Mouse (Mus musculus) liver, embryonic 13.5 days (tissue): ENCODE data around the gene Olfr556. TPM values are rescaled to one million over a fixed set of nuclear protein-coding genes. Genes with fewer than 3 reads are reported as not detected.

ENCODE experiments used
- ATAC-seq: fragments of 200-750 bp; cut with Nextera tagmentation; 2 replicates; pipeline ENCODE4 v1.8.0; 2017; ENCODE audit warnings: low read depth, mild to moderate bottlenecking, moderate number of reproducible peaks, moderate library complexity
- DNase-seq: peaks from one replicate; pipeline ENCODE4 v3.0.0; 2022
- H3K27ac ChIP-seq: fragments of 300-500 bp; sonication (generic); 2 replicates; pipeline ENCODE4 v1.5.1; 2015; ENCODE audit warnings: moderate library complexity, mild to moderate bottlenecking, inconsistent platforms
- H3K27me3 ChIP-seq: fragments of 300-500 bp; sonication (generic); 2 replicates; pipeline ENCODE4 v1.6.1; 2015; ENCODE audit warnings: mild to moderate bottlenecking, inconsistent platforms
- H3K36me3 ChIP-seq: fragments of 300-500 bp; sonication (generic); 2 replicates; pipeline ENCODE4 v1.6.1; 2015; ENCODE audit warnings: mild to moderate bottlenecking, inconsistent platforms
- H3K4me1 ChIP-seq: fragments of 300-500 bp; sonication (generic); replicated peaks from 2 replicates; pipeline ENCODE4 v1.6.1; 2015; ENCODE audit warnings: inconsistent platforms
- H3K4me2 ChIP-seq: fragments of 300-500 bp; sonication (generic); 2 replicates; pipeline ENCODE4 v1.6.1; 2015; ENCODE audit warnings: inconsistent platforms, mild to moderate bottlenecking, moderate library complexity
- H3K4me3 ChIP-seq: fragments of 300-500 bp; sonication (generic); replicated peaks from 2 replicates; pipeline ENCODE4 v1.5.1; 2015; ENCODE audit warnings: mild to moderate bottlenecking, inconsistent platforms
- H3K9ac ChIP-seq: fragments of 300-500 bp; sonication (generic); 2 replicates; pipeline ENCODE4 v1.6.1; 2015; ENCODE audit warnings: mild to moderate bottlenecking, inconsistent platforms
- H3K9me3 ChIP-seq: fragments of 300-500 bp; sonication (generic); replicated peaks from 2 replicates; pipeline ENCODE4 v1.6.1; 2016; ENCODE audit warnings: inconsistent platforms
- WGBS: fragments of 180-500 bp; shearing (Covaris S2); methylation state at CpG from one replicate; pipeline ENCODE4 v1.1.7; 2015; ENCODE audit not compliant: insufficient replicate concordance; 5-methylcytosine and 5-hydroxymethylcytosine counted together
- polyA plus RNA-seq: library from polyadenylated mRNA; unstranded; fragments of >200 nt; fragmentation: Nextera tagmentation; extraction: Ambion mirVana; gene quantifications from 2 replicates; pipeline ENCODE4 v1.2.1, GENCODE M21; 2015

Gene Olfr556
- polyA plus RNA-seq, 1 experiment from 2014 or later, result not detected

GRCm38 (mm10) chr7:102695358-102696125 is 30.8 kb downstream of the Olfr556 start, which contains the start of gene Olfr557:
Gene Olfr557, plus strand, starts transcription at chr7:102695910.
- H3K4me2 ChIP-seq, result no peak within 1 kb of the TSS
- H3K36me3 ChIP-seq, result no peaks in the 10 kb centered on the region
- ATAC-seq (no peak), DNase-seq (no peak)
- no peaks in the 10 kb centered on the region for H3K27me3 ChIP-seq
- H3K9ac ChIP-seq, result no peak within 1 kb of the TSS
- H3K4me3 ChIP-seq, result no peak within 1 kb of the TSS
- H3K4me1 ChIP-seq, result no peaks in the 10 kb centered on the region
- H3K27ac ChIP-seq, result no peak within 1 kb of the TSS
- H3K9me3 ChIP-seq, result no peaks in the 10 kb centered on the region
- 59% methylated on average over 5 of the region's 5 CpGs for WGBS

GRCm38 (mm10) chr7:102698461-102698860 is 33.8 kb downstream of the Olfr556 start:
- Histone ChIP-seq H3K4me3 (no peak overlapping the region), H3K9ac (no peak overlapping the region), H3K27me3 (no peaks in the 10 kb centered on the region), H3K27ac (no peak overlapping the region), H3K4me2 (no peak overlapping the region), H3K4me1 (no peaks in the 10 kb centered on the region), H3K9me3 (no peaks in the 10 kb centered on the region), H3K36me3 (no peaks in the 10 kb centered on the region)
- ATAC-seq, result no peak
- WGBS, result 75% methylated on average over 7 of the region's 7 CpGs
- DNase-seq, result no peak

GRCm38 (mm10) chr7:102701915-102702314 is 37.2 kb downstream of the Olfr556 start, which contains the start of gene Olfr558:
Gene Olfr558, plus strand, starts transcription at chr7:102702215.
- ATAC-seq (no peak), DNase-seq (no peak)
- no peaks in the 10 kb centered on the region for H3K27me3 ChIP-seq
- H3K27ac ChIP-seq, result no peak within 1 kb of the TSS
- H3K9me3 ChIP-seq, result no peaks in the 10 kb centered on the region
- H3K36me3 ChIP-seq, result no peaks in the 10 kb centered on the region
- no peaks in the 10 kb centered on the region for H3K4me1 ChIP-seq
- no peak within 1 kb of the TSS for H3K9ac ChIP-seq
- no peak within 1 kb of the TSS for H3K4me2 ChIP-seq
- H3K4me3 ChIP-seq, result no peak within 1 kb of the TSS

GRCm38 (mm10) chr7:102718970-102719369 is 54.3 kb downstream of the Olfr556 start, which contains the start of gene Olfr33:
Gene Olfr33, minus strand, starts transcription at chr7:102719070.
- 18% methylated on average over 1 of the region's 1 CpGs for WGBS
- ATAC-seq, result no peak
- no peaks in the 10 kb centered on the region for H3K4me1 ChIP-seq

More at GRCm38 (mm10) chr7:102718970-102719369, 54.3 kb downstream of the Olfr556 start, which contains the start of gene Olfr33:
- H3K27ac ChIP-seq, result no peak within 1 kb of the TSS
- no peak within 1 kb of the TSS for H3K9ac ChIP-seq
- no peak for DNase-seq
- H3K9me3 ChIP-seq, result no peaks in the 10 kb centered on the region
- H3K4me2 ChIP-seq, result no peak within 1 kb of the TSS
- no peaks in the 10 kb centered on the region for H3K36me3 ChIP-seq
- no peaks in the 10 kb centered on the region for H3K27me3 ChIP-seq
- H3K4me3 ChIP-seq, result no peak within 1 kb of the TSS

Other genes starting within 250 kb of the Olfr556 start
- gene Rrm1, start 223.2 kb upstream of the Olfr556 start, polyA plus RNA-seq, result 223 and 242 TPM in 2 replicates
- gene Olfr543, start 183.2 kb upstream of the Olfr556 start, polyA plus RNA-seq, result 0.38 and 0.40 TPM in 2 replicates
- 0.03 and 0.13 TPM in 2 replicates for gene Olfr544, start 176.6 kb upstream of the Olfr556 start, polyA plus RNA-seq
- gene Olfr545, start 165.3 kb upstream of the Olfr556 start, polyA plus RNA-seq, result not detected in 2 replicates
- not detected in 2 replicates for gene Olfr547, start 130.2 kb upstream of the Olfr556 start, polyA plus RNA-seq
- not detected in 2 replicates for gene Olfr548-ps1, start 124.0 kb upstream of the Olfr556 start, polyA plus RNA-seq
- gene Olfr549, start 115.0 kb upstream of the Olfr556 start, polyA plus RNA-seq, result not detected in 2 replicates
- 0.24 and 0.51 TPM in 2 replicates for gene Trim21, start 99.4 kb upstream of the Olfr556 start, polyA plus RNA-seq
- not detected in 2 replicates for gene Olfr550, start 93.5 kb upstream of the Olfr556 start, polyA plus RNA-seq
- gene Olfr551, start 73.0 kb upstream of the Olfr556 start, polyA plus RNA-seq, result not detected in 2 replicates
- gene Olfr552, start 67.1 kb upstream of the Olfr556 start, polyA plus RNA-seq, result not detected in 2 replicates
- not detected in 2 replicates for gene Olfr553, start 46.7 kb upstream of the Olfr556 start, polyA plus RNA-seq
- gene Olfr554, start 26.5 kb upstream of the Olfr556 start, polyA plus RNA-seq, result not detected in 2 replicates
- gene Olfr555, start 6.1 kb upstream of the Olfr556 start, polyA plus RNA-seq, result not detected in 2 replicates
- 1.6 and 1.7 TPM in 2 replicates for gene Trim68, start 22.4 kb downstream of the Olfr556 start, polyA plus RNA-seq
- not detected in 2 replicates for gene Olfr557, start 31.0 kb downstream of the Olfr556 start, polyA plus RNA-seq
- gene Olfr558, start 37.3 kb downstream of the Olfr556 start, polyA plus RNA-seq, result not detected in 2 replicates
- gene Olfr33, start 54.2 kb downstream of the Olfr556 start, polyA plus RNA-seq, result not detected in 2 replicates
- not detected in 2 replicates for gene Olfr559, start 62.6 kb downstream of the Olfr556 start, polyA plus RNA-seq
- gene Olfr560, start 94.5 kb downstream of the Olfr556 start, polyA plus RNA-seq, result not detected in 2 replicates
- gene Olfr78, start 94.6 kb downstream of the Olfr556 start, polyA plus RNA-seq, result not detected in 2 replicates
- gene Olfr561, start 106.3 kb downstream of the Olfr556 start, polyA plus RNA-seq, result not detected in 2 replicates
- gene Olfr564, start 138.6 kb downstream of the Olfr556 start, polyA plus RNA-seq, result not detected in 2 replicates
- not detected in 2 replicates for gene Olfr566, start 193.9 kb downstream of the Olfr556 start, polyA plus RNA-seq
- not detected in 2 replicates for gene Olfr568, start 212.2 kb downstream of the Olfr556 start, polyA plus RNA-seq
- not detected in 2 replicates for gene Olfr569, start 226.0 kb downstream of the Olfr556 start, polyA plus RNA-seq
- not detected in 2 replicates for gene Olfr570, start 229.7 kb downstream of the Olfr556 start, polyA plus RNA-seq